Mouse (Mus musculus) induced T-regulatory cell, adult 2 months (primary cell): ENCODE measurements around the gene Ncapd2.
A peak's percentile ranks its signal among the peaks of the same experiment; 100 is the strongest.

ENCODE experiments used
- DNase-seq: peaks from one replicate; pipeline ENCODE4 v3.0.0-alpha.2; 2012; ENCODE audit warnings: low read depth

Gene Ncapd2

GRCm38 (mm10) chr6:125147329-125147728 lies 44.2 kb downstream of the Ncapd2 start:
- no peak for DNase-seq

DNA sequence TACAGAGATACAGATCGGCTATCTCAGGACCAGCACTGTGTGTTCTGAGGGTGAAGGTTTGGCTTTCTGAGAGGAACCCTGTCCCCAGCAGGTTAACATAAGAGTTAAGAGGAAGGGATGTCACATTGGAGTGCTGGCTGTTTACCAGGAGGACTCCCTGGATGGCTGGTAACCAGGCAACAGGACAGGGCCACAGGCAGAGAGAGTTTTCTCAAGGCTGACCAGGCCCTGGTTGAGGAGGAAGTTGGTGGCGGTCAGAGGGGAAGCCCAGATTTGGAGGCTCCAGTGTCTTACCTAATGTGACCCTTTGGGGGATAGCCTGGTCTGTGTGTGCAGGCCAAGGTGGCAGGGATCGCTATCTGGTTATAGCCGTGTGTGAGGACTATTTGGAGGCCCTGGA lies 44.7 kb downstream of the Ncapd2 start:
- DNase-seq, result no peak

DNA sequence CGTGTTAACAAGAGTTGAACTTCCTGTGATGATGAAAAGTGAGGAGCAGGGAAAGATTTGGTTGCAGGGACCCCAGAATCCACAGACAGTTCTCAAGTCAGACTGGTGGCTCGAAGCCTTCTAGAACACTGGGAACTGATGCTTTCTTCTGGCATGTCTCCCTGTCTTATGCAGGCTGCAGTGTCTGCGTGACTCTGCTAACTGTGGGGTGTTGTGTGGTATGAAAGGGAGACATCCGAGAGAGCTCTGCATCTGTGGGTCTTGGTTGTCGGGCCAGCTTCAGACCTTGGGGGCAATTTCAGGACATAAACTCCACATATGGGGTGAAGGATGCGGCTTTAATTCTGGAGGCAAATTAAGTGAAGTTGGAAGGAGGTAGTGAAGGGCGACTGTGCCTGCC lies 45.4 kb downstream of the Ncapd2 start:
- no peak for DNase-seq

DNA sequence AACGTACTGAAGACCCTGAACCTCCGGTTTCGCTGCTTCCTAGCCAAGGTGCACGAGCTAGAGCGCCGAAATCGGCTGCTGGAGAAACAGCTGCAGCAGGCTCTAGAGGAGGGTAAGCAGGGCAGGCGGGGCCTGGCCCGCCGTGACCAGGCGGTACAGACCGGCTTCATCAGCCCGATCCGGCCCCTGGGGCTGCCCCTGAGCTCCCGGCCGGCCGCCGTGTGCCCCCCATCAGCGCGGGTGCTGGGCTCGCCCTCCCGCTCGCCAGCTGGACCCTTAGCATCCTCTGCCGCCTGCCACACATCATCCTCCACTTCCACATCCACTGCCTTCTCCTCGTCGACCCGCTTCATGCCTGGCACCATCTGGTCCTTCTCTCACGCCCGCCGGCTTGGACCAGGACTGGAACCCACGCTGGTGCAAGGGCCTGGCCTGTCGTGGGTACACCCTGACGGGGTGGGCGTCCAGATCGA lies 46.0 kb downstream of the Ncapd2 start:
- no peak for DNase-seq

GRCm38 (mm10) chr6:125145001-125145400 lies 46.5 kb downstream of the Ncapd2 start, which contains the start of gene Iffo1:
Gene Iffo1, plus strand, starts transcription at chr6:125145241.
- peak; percentile 94 for DNase-seq

DNA sequence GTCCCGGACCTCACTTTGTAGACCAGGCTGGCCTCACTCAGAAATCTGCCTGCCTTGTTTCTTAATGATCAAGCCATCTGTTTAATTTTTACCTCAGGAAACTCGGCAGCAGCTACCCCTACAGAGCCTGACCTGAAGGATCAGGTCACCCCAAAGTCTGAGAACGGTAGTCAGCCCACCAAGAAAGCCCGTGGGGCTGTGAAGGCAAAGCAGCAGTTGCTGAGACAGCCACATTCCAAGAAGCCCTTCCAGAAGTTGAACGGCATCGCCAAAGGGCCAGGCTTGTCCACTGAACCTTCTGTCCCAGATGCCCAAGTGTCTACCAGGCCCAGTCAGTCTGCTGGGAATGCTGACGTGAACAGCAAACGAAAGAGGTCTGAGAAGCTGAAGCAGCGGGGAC lies 47.6 kb downstream of the Ncapd2 start:
- no peak for DNase-seq

DNA sequence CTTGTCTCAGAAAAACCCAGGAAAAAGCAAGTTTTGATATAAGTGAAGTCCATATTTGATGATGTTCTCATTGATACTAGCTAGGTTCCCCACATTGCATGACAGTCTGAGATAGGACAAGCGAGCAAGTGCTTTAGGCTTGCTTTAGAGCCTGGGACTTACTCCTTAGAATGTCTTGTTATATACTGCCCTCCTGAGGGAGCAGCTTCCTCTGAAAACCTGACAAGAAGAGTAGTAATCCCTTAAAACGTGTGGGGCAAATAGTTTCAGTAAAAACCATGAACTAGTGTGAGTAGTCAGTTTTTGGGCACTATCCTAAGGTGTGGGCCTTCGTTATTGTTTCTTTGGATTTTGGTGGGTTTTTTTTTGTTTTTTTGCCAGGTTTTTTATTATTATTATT lies 48.4 kb downstream of the Ncapd2 start:
- no peak for DNase-seq

DNA sequence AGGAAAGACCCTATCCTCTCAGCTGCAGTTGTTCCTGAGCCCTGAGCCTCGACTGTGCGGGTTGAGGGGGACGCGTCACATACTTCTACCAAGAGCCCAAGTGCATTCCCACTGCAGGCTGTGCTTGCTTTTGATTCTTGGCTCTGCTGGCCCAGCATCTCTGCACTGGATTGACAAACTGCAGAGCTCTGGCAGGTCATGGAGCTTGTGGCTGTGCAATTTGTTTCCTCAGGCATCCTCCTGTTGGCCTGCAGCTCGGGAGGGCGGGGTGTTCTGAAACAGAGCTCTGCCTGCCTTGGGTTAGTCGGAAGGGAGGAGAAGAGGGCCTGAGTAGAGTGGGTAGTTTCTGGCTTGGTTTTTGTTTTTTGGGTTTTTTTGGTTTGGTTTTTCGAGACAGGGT lies 49.1 kb downstream of the Ncapd2 start:
- no peak for DNase-seq

DNA sequence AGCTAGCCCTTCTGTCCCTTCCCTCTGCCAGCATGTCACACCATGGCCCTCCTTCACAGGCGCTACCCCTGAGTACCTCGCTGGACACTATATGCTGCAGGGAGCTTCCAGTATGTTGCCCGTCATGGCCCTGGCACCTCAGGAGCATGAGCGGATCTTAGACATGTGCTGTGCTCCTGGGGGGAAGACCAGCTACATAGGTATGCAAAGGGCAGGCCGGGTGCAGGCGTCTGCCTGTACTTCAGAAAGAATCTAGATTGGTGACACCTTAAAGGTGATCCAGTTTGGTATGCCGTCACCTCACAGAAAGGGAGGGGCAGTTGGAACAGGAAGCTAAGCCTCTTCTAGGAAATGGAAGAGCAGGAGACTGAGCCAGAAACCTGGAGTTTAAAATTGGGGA lies 51.8 kb downstream of the Ncapd2 start:
- DNase-seq, result no peak

GRCm38 (mm10) chr6:125137002-125137671 lies 54.4 kb downstream of the Ncapd2 start:
- peak; percentile 77 for DNase-seq

GRCm38 (mm10) chr6:125132470-125132869 lies 59.0 kb downstream of the Ncapd2 start:
- peak; percentile 37 for DNase-seq

- peak; percentile 98 for DNase-seq
Observed at GRCm38 (mm10) chr6:125131302-125132156, 60.0 kb downstream of the Ncapd2 start, which contains the start of gene Nop2. Gene Nop2, plus strand, starts transcription at chr6:125131909.

GRCm38 (mm10) chr6:125129710-125130402 lies 61.6 kb downstream of the Ncapd2 start:
- DNase-seq, result no peak

GRCm38 (mm10) chr6:125128724-125129123 lies 62.8 kb downstream of the Ncapd2 start:
- DNase-seq, result no peak

- no peak for DNase-seq
Observed at GRCm38 (mm10) chr6:125119387-125119786, 72.1 kb downstream of the Ncapd2 start.
